Mouse (Mus musculus) heart, embryonic 12.5 days (tissue): ENCODE measurements around the gene Bcar3. TPM values are rescaled to one million over a fixed set of nuclear protein-coding genes. Genes with fewer than 3 reads are reported as not detected.

ENCODE experiments used
- microRNA counts: library from miRNA; unstranded; fragments of <30 nt; microRNA quantifications from one replicate; lab custom pipeline; 2017
- microRNA-seq: library from miRNA; unstranded; fragments of <30 nt; microRNA quantifications from one replicate; pipeline ENCODE4, GENCODE M21; 2017
- polyA plus RNA-seq: library from polyadenylated mRNA; unstranded; fragments of >200 nt; fragmentation: Nextera tagmentation; extraction: Ambion mirVana; gene quantifications from 2 replicates; pipeline ENCODE4 v1.2.1, GENCODE M21; 2016

The Bcar3 gene
- polyA plus RNA-seq, 1 experiment from 2014 or later = 7.3 TPM

MicroRNAs within 50 kb of the gene (microRNA counts, 519-probe panel; counts per million panel counts)
- microRNA mmu-miR-760 (lab: Ali Mortazavi, UCI) = not detected

Small RNAs within 50 kb of the gene (microRNA-seq; reads per million reads assigned to microRNA genes)
- gene Mir760 = 46.2 reads per million, percentile 41 among the genes with 10 or more reads in this experiment
- not detected for gene Mir7657

Other genes starting within 250 kb of the Bcar3 start
- 3.6 and 4.0 TPM in 2 replicates for gene Abca4, start 249.7 kb upstream of the Bcar3 start, polyA plus RNA-seq
- 108 and 122 TPM in 2 replicates for gene Gclm, start 48.6 kb upstream of the Bcar3 start, polyA plus RNA-seq
- 50.1 and 53.4 TPM in 2 replicates for gene Dnttip2, start 19.7 kb upstream of the Bcar3 start, polyA plus RNA-seq